28 mouse cellular contexts compared by ENCODE assay signal in the genomic region with DNA sequence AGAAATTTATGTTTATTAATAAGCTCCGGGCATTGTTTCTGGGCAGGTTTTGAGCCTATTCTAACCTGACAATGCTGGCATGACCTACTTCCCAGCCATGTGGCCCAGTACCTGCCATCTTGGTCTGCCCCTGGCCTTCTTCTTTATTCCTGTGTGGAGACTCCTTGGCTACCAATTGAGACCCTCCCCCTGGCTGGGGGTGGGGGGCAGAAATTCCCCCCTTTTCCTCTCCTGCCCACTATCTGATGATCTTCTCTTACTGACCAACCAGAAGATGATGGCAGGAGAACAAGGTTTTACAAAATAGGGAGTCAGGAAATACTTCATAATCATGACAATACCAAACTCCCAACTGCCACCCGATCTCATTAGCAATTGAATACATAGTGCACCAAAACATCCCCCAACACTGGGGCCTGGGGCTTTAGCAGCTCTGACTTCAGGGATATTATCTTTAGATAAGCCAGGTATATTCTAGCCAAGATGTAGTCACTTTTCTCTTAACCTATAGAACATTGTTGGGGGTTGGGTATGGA.
A peak's percentile ranks its signal among the peaks of the same experiment; 100 is the strongest.
DNase-seq lines count a peak whose midpoint lies in the region; ATAC-seq lines count a peak whose summit lies in the region.
"Had no signal": no experiment of that assay in that cellular context is flagged by ENCODE, and none has a peak within 500 bp of the region (broad histone marks: within the 10 kb centered on the region; RNA-seq: fewer than 3 reads in every experiment).

No protein-coding gene starts in this region.

- peak; percentile 82 for DNase-seq in heart, adult 11 months
- DNase-seq in heart, postnatal 14 days: no peak
- no peak for DNase-seq in midbrain, embryonic 10.5 days (ENCODE audit: low spot score)
- peak; percentile 96 for DNase-seq in R1 (ENCODE audit: low read depth, low spot score)
- DNase-seq in gastrocnemius, postnatal 14 days: no peak
- no peak for DNase-seq in cerebellum, adult 9-11 months
- DNase-seq: adrenal gland, adult 8-10 months; adrenal gland, postnatal 25 days; cerebellum, adult 11-12 months; cerebellum, adult 8-10 months; cerebellum, postnatal 14 days; gastrocnemius, postnatal 10 days; heart, adult 18-20 months; heart, postnatal 10 days; heart, postnatal 4 days had no signal

- no peaks in the 10 kb centered on the region for H3K9me3 ChIP-seq in midbrain, embryonic 10.5 days (replicated peaks)
- no peaks in the 10 kb centered on the region for H3K9me3 ChIP-seq in midbrain, embryonic 13.5 days
- no peaks in the 10 kb centered on the region for H3K9me3 ChIP-seq in liver, embryonic 12.5 days (replicated peaks)
- H3K9me3 ChIP-seq: forebrain, embryonic 10.5 days; forebrain, embryonic 13.5 days; G1E; heart, embryonic 12.5 days; heart, embryonic 15.5 days; hindbrain, embryonic 13.5 days had no signal

- peaks cover 19% of the 10 kb centered on the region for H3K27me3 ChIP-seq in midbrain, embryonic 10.5 days (ENCODE audit: low read depth, poor library complexity, severe bottlenecking)
- no peaks in the 10 kb centered on the region for H3K27me3 ChIP-seq in midbrain, embryonic 13.5 days
- H3K27me3 ChIP-seq in liver, embryonic 12.5 days (replicated peaks): peaks cover 7% of the 10 kb centered on the region; the same call in 1 of the 2 replicates
- H3K27me3 ChIP-seq: forebrain, embryonic 13.5 days; heart, embryonic 12.5 days; heart, embryonic 15.5 days; hindbrain, embryonic 13.5 days; Patski had no signal

- no peak overlapping the region for H3K4me3 ChIP-seq in midbrain, embryonic 10.5 days
- no peak overlapping the region for H3K4me3 ChIP-seq in midbrain, embryonic 13.5 days (replicated peaks)
- H3K4me3 ChIP-seq in liver, embryonic 12.5 days: no peak overlapping the region
- H3K4me3 ChIP-seq: forebrain, embryonic 10.5 days; forebrain, embryonic 13.5 days; heart, embryonic 12.5 days; heart, embryonic 15.5 days; hindbrain, embryonic 13.5 days had no signal

- H3K27ac ChIP-seq in midbrain, embryonic 10.5 days (replicated peaks): peak overlapping the region; percentile 55; the same call in 1 of the 2 replicates
- H3K27ac ChIP-seq in midbrain, embryonic 13.5 days: no peak overlapping the region
- no peak overlapping the region for H3K27ac ChIP-seq in liver, embryonic 12.5 days
- H3K27ac ChIP-seq: forebrain, embryonic 10.5 days; forebrain, embryonic 13.5 days; heart, embryonic 15.5 days; hindbrain, embryonic 13.5 days had no signal

- no peak overlapping the region for H3K9ac ChIP-seq in midbrain, embryonic 13.5 days (replicated peaks)
- H3K9ac ChIP-seq in liver, embryonic 12.5 days: no peak overlapping the region
- H3K9ac ChIP-seq: forebrain, embryonic 13.5 days; heart, embryonic 12.5 days; heart, embryonic 15.5 days; hindbrain, embryonic 13.5 days had no signal

- H3K36me3 ChIP-seq in midbrain, embryonic 10.5 days: no peaks in the 10 kb centered on the region
- H3K36me3 ChIP-seq in midbrain, embryonic 13.5 days: no peaks in the 10 kb centered on the region
- H3K36me3 ChIP-seq in liver, embryonic 12.5 days: no peaks in the 10 kb centered on the region
- H3K36me3 ChIP-seq: forebrain, embryonic 10.5 days; G1E; heart, embryonic 12.5 days; heart, embryonic 15.5 days; hindbrain, embryonic 13.5 days had no signal

- H3K4me2 ChIP-seq in midbrain, embryonic 13.5 days (replicated peaks): no peak overlapping the region
- H3K4me2 ChIP-seq in liver, embryonic 12.5 days: no peak overlapping the region
- H3K4me2 ChIP-seq: forebrain, embryonic 13.5 days; heart, embryonic 12.5 days; heart, embryonic 15.5 days; hindbrain, embryonic 13.5 days had no signal

- H3K4me1 ChIP-seq in midbrain, embryonic 10.5 days: peaks cover 31% of the 10 kb centered on the region
- H3K4me1 ChIP-seq in midbrain, embryonic 13.5 days (replicated peaks): peaks cover 13% of the 10 kb centered on the region
- peaks cover 16% of the 10 kb centered on the region for H3K4me1 ChIP-seq in liver, embryonic 12.5 days
- H3K4me1 ChIP-seq: heart, embryonic 12.5 days; heart, embryonic 15.5 days had no signal

- WGBS in midbrain, embryonic 10.5 days: 74% methylated on average over 2 of the region's 2 CpGs
- WGBS in midbrain, embryonic 13.5 days: 61% methylated on average over 2 of the region's 2 CpGs
- WGBS in liver, embryonic 12.5 days (ENCODE audit: insufficient replicate concordance): 78% methylated on average over 2 of the region's 2 CpGs

- no peak for ATAC-seq in midbrain, embryonic 13.5 days
- no peak for ATAC-seq in liver, embryonic 12.5 days
- ATAC-seq: activated CD4-positive, CD25-positive, alpha-beta regulatory T cell, adult 4 months; forebrain, embryonic 13.5 days; forebrain, embryonic 16.5 days; hindbrain, embryonic 16.5 days; intestine, postnatal 0 days; Patski had no signal

- intact Hi-C loops in heart, postnatal 14 days (cut with DNase I): no loop called here
- intact Hi-C loops in gastrocnemius, postnatal 14 days (cut with DNase I; ENCODE audit: low total_unique reads): no loop called here

Comparison
In these comparisons a context has a peak if more than half of its experiments do, and no peak if none do; other contexts are left out.
1. DNase-seq: peak in heart, adult 11 months (single experiment) and R1 (single experiment); none in heart, postnatal 14 days (0 of 2), midbrain, embryonic 10.5 days (single experiment), gastrocnemius, postnatal 14 days (single experiment) and cerebellum, adult 9-11 months (single experiment).